Comparison of ENCODE assay signal across 13 mouse cellular contexts in genomic region chr5:45292833-45293546, GRCm38 (mm10).
DNase-seq lines count a peak whose midpoint lies in the region; ATAC-seq and TF ChIP-seq lines count a peak whose summit lies in the region.
"Had no signal": no experiment of that assay in that cellular context is flagged by ENCODE, and none has a peak within 500 bp of the region (broad histone marks: within the 10 kb centered on the region; RNA-seq: fewer than 3 reads in every experiment).

No protein-coding gene starts in this region.

- no peaks in the 10 kb centered on the region for H3K27me3 ChIP-seq in kidney, adult 2 months (replicated peaks; ENCODE audit: control insufficient read depth, insufficient read depth, low read length)
- no peaks in the 10 kb centered on the region for H3K27me3 ChIP-seq in midbrain, embryonic 14.5 days (ENCODE audit: control insufficient read depth, insufficient read depth, low read length)
- H3K27me3 ChIP-seq in midbrain, embryonic 15.5 days (replicated peaks): no peaks in the 10 kb centered on the region
- H3K27me3 ChIP-seq: embryonic facial prominence, embryonic 15.5 days; liver, embryonic 13.5 days had no signal

- peak; percentile 20; the same call in 1 of the 2 replicates for ATAC-seq in midbrain, embryonic 14.5 days (ENCODE audit: low FRiP score, low TSS enrichment)
- ATAC-seq in midbrain, embryonic 15.5 days (replicated peaks): no peak
- peak; percentile 48; the same call in 1 of the 2 replicates for ATAC-seq in megakaryocyte, adult 5-6 weeks (ENCODE audit: poor library complexity, severe bottlenecking)

- TF ChIP-seq CTCF in kidney, adult 2 months (conservative IDR thresholded peaks at IDR 0.05; ENCODE audit: insufficient read depth, insufficient read length, low read depth, low read length): no peak

- DNase-seq in adrenal gland, postnatal 14 days: peak; percentile 22
- DNase-seq in adrenal gland, adult (ENCODE audit: inconsistent age in 2 of 2, low spot score in 1 of 2): no peak
- peak; percentile 30 for DNase-seq in kidney, adult 2 months
- DNase-seq in kidney, adult 18-20 months: no peak
- no peak for DNase-seq in midbrain, embryonic 14.5 days
- no peak for DNase-seq in layer of hippocampus, postnatal 25 days (ENCODE audit: extremely low spot score in 1 of 2, low spot score in 1 of 2)
- DNase-seq: cerebellum, adult 8-10 months had no signal

- H3K4me3 ChIP-seq in kidney, adult 2 months (ENCODE audit: insufficient read depth, low read depth, low read length): no peak overlapping the region
- no peak overlapping the region for H3K4me3 ChIP-seq in midbrain, embryonic 14.5 days (replicated peaks; ENCODE audit: low read depth, low read length)
- H3K4me3 ChIP-seq in midbrain, embryonic 15.5 days: no peak overlapping the region
- H3K4me3 ChIP-seq: embryonic facial prominence, embryonic 15.5 days; left cerebral cortex, adult 2 months; liver, embryonic 13.5 days had no signal

- no peak overlapping the region for H3K4me2 ChIP-seq in midbrain, embryonic 14.5 days (ENCODE audit: low read length)
- H3K4me2 ChIP-seq in midbrain, embryonic 15.5 days: no peak overlapping the region
- H3K4me2 ChIP-seq: embryonic facial prominence, embryonic 15.5 days; liver, embryonic 13.5 days had no signal

- TF ChIP-seq POLR2A in kidney, adult 2 months (IDR thresholded peaks at IDR 0.05; ENCODE audit: low read depth, low read length): no peak

- H3K36me3 ChIP-seq in kidney, adult 2 months (ENCODE audit: control insufficient read depth, insufficient read depth, low read length): no peaks in the 10 kb centered on the region
- H3K36me3 ChIP-seq in midbrain, embryonic 14.5 days (ENCODE audit: control insufficient read depth, insufficient read depth, low read length): no peaks in the 10 kb centered on the region
- H3K36me3 ChIP-seq in midbrain, embryonic 15.5 days (replicated peaks): no peaks in the 10 kb centered on the region
- H3K36me3 ChIP-seq: embryonic facial prominence, embryonic 15.5 days; liver, embryonic 13.5 days had no signal

- H3K9ac ChIP-seq in midbrain, embryonic 14.5 days (replicated peaks; ENCODE audit: low read length): no peak overlapping the region
- H3K9ac ChIP-seq in midbrain, embryonic 15.5 days: no peak overlapping the region
- H3K9ac ChIP-seq: embryonic facial prominence, embryonic 15.5 days; liver, embryonic 13.5 days had no signal

- no peaks in the 10 kb centered on the region for H3K9me3 ChIP-seq in midbrain, embryonic 14.5 days (ENCODE audit: control insufficient read depth, low read length)
- no peaks in the 10 kb centered on the region for H3K9me3 ChIP-seq in midbrain, embryonic 15.5 days
- H3K9me3 ChIP-seq: embryonic facial prominence, embryonic 15.5 days; liver, embryonic 13.5 days had no signal

- WGBS in kidney, adult 2 months: 65% methylated on average over 9 of the region's 9 CpGs
- WGBS in midbrain, embryonic 14.5 days: 75% methylated on average over 9 of the region's 9 CpGs
- 70% methylated on average over 9 of the region's 9 CpGs for WGBS in midbrain, embryonic 15.5 days

- peak overlapping the region; percentile 35 for H3K27ac ChIP-seq in kidney, adult 2 months (ENCODE audit: insufficient read depth, low read depth, low read length)
- no peak overlapping the region for H3K27ac ChIP-seq in midbrain, embryonic 14.5 days (replicated peaks; ENCODE audit: low read depth, low read length)
- H3K27ac ChIP-seq in midbrain, embryonic 15.5 days: no peak overlapping the region
- H3K27ac ChIP-seq: embryonic facial prominence, embryonic 15.5 days; left cerebral cortex, adult 2 months; liver, embryonic 13.5 days; stomach, postnatal 0 days had no signal

- H3K4me1 ChIP-seq in kidney, adult 2 months (ENCODE audit: control insufficient read depth, insufficient read depth, low read length): no peaks in the 10 kb centered on the region
- no peaks in the 10 kb centered on the region for H3K4me1 ChIP-seq in midbrain, embryonic 14.5 days (ENCODE audit: control insufficient read depth, insufficient read depth, low read length)
- no peaks in the 10 kb centered on the region for H3K4me1 ChIP-seq in midbrain, embryonic 15.5 days
- H3K4me1 ChIP-seq: embryonic facial prominence, embryonic 15.5 days had no signal

Comparison
In these comparisons a context has a peak if more than half of its experiments do, and no peak if none do; other contexts are left out.
1. DNase-seq: peak in adrenal gland, postnatal 14 days (single experiment) and kidney, adult 2 months (single experiment); none in adrenal gland, adult (0 of 2), kidney, adult 18-20 months (single experiment), midbrain, embryonic 14.5 days (single experiment) and layer of hippocampus, postnatal 25 days (0 of 2).